Mouse (Mus musculus): ENCODE data around the gene Enpp1.

GRCm38 (mm10) chr10:24589238-24589637 is 122.7 kb downstream of the Enpp1 start:
- TF ChIP-seq EP300 (IDR thresholded peaks at IDR 0.05; ENCODE audit: low read depth) = no peak
- TF ChIP-seq CTCF (IDR thresholded peaks at IDR 0.05; ENCODE audit: low read depth) = no peak
